Mouse (Mus musculus) spleen, adult 18-20 months (tissue): ENCODE results near the gene Vmn1r160.
"Not testable (repeated sequence)": the region's sequence is repeated elsewhere in the genome, so short reads cannot be mapped to it uniquely, and the experiment has no call there.

Experiments used
- DNase-seq, 2 experiments: peaks; one replicate each; pipeline ENCODE4 v3.0.0; 2022; ENCODE audit warnings: mixed read lengths in 2 of 2

Vmn1r160 gene

DNA sequence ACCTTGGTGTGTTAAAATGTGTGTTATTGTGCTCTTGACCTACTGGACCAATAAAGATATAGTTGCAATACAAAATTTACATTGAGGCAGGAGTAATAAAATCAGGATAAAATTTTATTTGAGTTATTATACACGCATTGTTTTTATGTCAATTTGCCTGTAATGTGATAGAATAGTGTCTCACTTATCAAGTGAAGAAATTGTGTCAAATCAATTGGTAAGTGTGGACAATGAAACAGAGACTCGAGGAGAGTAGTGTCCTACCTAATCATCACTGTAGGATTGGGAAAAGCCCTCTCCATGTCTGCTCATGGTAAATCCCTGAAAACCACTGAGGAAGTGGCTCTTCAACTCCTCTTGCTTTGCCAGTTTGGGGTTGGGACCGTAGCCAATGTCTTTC lies at the start of gene Vmn1r160:
Gene Vmn1r160, plus strand, starts transcription at position 301 of the 400 bp plus-strand sequence.
- not testable (repeated sequence) for DNase-seq

- DNase-seq: not testable (repeated sequence)
These were observed 27.5 kb upstream of the Vmn1r160 start, which contains the start of gene Vmn1r159 for GRCm38 (mm10) chr7:22843505-22843904. Gene Vmn1r159, minus strand, starts transcription at chr7:22843605.
